Mouse (Mus musculus) skeletal muscle tissue, adult 2 months (tissue): ENCODE measurements around the gene Pfn3.
A peak's percentile ranks its signal among the peaks of the same experiment; 100 is the strongest.

Experiments used
- DNase-seq: peaks from one replicate; pipeline ENCODE4 v3.0.0-alpha.2; 2012; ENCODE audit warnings: low read depth, low spot score

Gene Pfn3

DNA sequence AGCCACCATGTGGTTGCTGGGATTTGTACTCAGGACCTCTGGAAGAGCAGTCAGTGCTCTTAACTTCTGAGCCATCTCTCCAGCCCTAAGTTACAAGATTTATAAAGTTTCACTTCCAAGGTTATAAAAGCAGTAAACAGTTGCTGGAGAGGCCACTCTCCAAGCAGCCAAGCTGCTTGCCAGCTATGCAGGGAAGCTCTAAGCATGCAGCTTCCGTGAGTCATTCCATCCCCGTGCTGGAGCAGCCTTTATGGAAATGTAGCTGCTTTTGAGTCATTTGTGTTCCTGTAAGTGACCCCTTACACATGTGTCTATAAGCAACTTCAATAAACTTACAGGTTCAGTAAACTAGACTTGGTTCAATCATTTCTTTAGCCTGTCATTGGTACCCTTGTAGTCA is 15.5 kb upstream of the Pfn3 start:
- DNase-seq = no peak

- DNase-seq = peak; percentile 81
These were observed 14.3 kb upstream of the Pfn3 start for GRCm38 (mm10) chr13:55429226-55429888.

GRCm38 (mm10) chr13:55426613-55427012 is 11.6 kb upstream of the Pfn3 start, which contains the start of gene F12:
Gene F12 (minus strand): TSS chr13:55426793.
- DNase-seq = no peak

- DNase-seq = peak; percentile 50
These were observed 6.1 kb upstream of the Pfn3 start for GRCm38 (mm10) chr13:55420933-55421800.

- no peak for DNase-seq
These were observed 5.2 kb upstream of the Pfn3 start for GRCm38 (mm10) chr13:55420018-55420932.

DNA sequence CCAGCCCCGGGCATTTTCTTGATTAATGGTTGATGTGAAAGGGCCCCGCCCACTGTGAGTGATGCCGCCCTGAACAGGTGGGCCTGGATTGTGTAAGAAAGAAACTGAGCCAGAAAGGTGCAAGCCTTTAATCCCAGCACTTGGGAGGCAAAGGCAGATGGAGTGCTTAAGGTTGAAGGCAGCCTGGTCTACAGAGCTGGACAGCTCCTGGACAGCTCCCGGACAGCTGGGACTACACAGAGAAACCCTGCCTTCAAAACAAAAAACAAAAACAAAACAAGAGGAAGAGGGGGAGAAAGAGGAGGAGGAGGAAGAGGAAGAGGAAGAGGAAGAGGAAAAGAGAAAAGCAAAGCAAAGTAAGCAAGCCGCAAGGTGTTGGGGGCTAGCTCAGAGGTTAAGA is 4.1 kb upstream of the Pfn3 start:
- no peak for DNase-seq

GRCm38 (mm10) chr13:55418004-55418403 is 3.0 kb upstream of the Pfn3 start:
- DNase-seq = peak; percentile 65

DNA sequence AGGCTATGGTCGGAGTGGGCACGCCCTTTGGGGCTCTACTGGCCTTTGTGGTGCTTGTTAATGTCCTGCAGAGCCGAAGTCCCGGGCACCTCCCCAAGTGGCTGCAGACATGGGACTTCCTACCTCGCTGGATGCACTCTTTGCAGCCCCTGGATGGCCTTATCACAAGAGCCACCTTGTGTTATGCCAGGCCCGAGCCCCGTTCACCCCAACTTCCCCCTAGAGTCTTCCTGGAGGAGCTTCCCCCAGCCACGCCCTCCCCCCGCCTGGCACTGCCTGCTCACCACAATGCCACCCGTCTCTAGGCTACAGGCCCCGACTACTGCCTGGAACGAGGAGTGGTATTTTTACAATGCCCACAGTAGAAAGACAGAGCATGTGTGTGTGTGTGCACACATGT is 1.7 kb downstream of the Pfn3 start:
- DNase-seq = no peak

DNA sequence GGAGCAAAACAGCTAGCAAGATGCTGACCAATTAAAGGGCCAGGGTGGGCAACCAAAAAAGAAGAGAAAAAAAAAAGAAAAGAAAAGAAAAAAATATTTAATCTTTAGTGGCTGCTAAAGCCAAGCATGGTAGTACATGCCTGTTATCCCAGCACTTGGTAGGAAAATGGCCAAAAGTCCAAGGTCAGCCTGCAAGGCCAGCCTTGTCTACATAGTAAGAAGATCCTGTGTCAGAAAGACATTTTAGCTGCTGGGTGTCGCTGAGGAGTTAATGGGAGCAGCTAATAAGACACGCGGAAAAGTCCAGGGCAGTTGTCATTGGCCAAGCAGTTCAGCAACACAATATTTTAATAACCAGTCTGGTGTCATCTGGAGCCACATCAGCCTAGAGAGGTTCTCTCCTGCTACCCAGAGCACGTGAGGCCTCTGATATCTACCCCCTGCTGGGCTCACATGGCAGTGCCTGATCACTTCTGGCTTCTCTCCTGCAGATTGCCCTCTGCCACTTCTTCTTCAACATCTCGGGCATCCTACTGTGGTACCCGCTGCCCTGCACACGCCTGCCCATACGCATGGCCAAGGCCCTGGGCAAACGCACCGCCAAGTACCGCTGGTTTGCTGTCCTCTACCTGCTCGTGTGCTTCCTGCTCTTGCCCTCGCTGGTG is 2.3 kb downstream of the Pfn3 start:
- no peak for DNase-seq

DNA sequence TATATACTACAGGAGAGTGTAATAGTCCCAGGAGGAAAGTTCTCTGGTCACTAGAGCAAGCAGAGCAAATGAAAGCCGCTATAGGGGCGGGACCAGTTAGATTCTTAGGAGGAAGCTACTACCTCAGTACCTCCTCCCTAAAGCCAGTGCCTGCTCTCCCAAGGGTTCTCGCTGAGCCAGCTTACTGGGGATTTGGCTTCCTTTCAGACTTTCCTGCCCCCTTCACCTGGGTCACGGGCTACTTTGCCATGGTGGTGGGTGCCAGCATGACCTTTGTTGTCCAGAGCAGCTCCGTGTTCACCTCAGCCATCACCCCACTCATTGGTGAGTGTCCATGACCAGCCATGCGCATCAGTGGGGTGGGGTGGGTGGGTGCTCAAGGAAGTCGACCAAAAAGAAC is 3.2 kb downstream of the Pfn3 start:
- no peak for DNase-seq

DNA sequence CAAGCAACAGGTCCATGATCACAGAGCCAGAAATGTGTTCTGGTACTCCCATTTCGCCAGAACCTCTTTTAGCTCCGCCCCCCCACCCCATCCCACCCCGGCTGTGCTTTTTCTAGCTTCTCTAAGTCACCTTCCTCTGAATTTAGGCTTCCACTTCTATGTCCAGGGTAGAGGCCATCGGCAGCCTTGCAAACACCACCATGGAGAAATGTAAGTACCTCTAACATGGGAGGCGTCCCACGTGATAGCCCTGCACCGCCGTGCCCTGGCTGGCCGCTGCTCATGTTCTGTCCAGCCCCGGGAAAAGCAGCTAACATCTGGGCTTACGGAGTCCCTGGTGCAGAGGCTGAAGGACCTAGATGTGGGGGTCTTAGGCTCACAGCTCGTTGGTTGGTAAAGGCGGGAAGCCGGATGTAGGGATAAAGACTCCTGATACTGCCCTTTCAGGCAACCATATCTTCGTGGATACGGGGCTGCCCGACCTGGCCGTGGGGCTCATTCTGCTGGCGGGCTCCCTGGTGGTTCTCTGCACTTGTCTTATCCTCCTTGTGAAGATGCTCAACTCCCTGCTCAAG is 6.4 kb downstream of the Pfn3 start:
- no peak for DNase-seq

- no peak for DNase-seq
These were observed 7.7 kb downstream of the Pfn3 start for GRCm38 (mm10) chr13:55407341-55407740.

- no peak for DNase-seq
These were observed 9.1 kb downstream of the Pfn3 start for GRCm38 (mm10) chr13:55405783-55406390.

- peak; percentile 65 for DNase-seq
These were observed 9.9 kb downstream of the Pfn3 start for GRCm38 (mm10) chr13:55404853-55405782.

DNA sequence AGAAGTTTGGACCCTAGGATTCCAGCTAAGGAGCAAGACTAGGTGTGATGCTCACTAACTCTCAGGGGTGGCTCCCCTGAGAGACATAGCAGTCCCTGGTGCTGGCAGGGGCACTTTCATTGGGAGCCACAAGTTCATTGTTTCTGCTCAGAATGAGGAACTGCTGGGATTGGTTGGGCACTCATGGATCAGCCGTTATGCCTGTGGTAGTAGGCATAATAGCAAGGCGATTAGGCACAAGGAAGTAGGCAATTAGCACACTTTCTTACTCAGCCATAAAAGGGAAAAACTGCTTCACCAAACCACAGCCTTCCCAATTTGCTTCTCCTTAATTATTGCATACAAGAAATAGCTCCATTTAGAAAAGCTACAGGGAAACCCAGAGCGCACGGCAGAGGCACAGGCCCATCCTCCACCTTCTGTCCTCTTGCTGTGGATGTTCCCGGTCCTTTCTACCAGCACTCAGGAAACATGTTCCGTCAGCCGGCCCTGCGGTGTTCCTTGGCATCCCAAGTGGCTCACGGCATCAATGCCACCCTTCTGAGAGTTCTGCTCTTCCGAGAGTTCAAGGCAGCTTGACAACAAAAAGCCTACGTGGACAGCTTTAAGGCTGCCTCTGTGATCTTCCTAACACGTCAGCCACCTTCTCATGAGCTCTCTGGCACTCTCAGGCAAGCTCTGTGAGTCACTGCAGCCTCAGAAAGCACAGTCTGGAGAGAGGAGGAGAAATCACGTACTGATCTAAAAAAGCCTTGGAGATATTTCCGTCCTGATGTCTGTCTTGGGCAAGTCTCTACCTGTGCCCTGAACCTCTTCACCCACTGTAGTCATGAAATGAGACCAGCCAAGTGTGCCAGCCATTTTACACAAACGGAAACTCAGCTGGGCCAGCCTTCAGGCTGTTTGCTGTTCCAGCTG is 10.8 kb downstream of the Pfn3 start:
- no peak for DNase-seq

- no peak for DNase-seq
These were observed 11.8 kb downstream of the Pfn3 start for GRCm38 (mm10) chr13:55403266-55403665.

GRCm38 (mm10) chr13:55400039-55400346 is 15.0 kb downstream of the Pfn3 start:
- no peak for DNase-seq

- DNase-seq = no peak
These were observed 15.6 kb downstream of the Pfn3 start for GRCm38 (mm10) chr13:55399300-55400038.
